Mouse (Mus musculus) forelimb bud, embryonic 11.5 days (tissue): Measurements from ENCODE around the gene AY761184.
"Not testable (repeated sequence)": the region's sequence is repeated elsewhere in the genome, so short reads cannot be mapped to it uniquely, and the experiment has no call there.

Experiments
- DNase-seq: peaks from one replicate; pipeline ENCODE4 v3.0.0-alpha.2; 2012; ENCODE audit warnings: low read depth, low spot score

The AY761184 gene

GRCm38 (mm10) chr8:21703545-21703944 is at the start of gene AY761184:
AY761184 (minus strand) TSS chr8:21703645.
- not testable (repeated sequence) for DNase-seq

GRCm38 (mm10) chr8:21665497-21665896 is 37.9 kb downstream of the AY761184 start, which contains the start of gene Defa34:
Defa34 (plus strand) TSS chr8:21665797.
- DNase-seq, result not testable (repeated sequence)

GRCm38 (mm10) chr8:21655480-21655879 is 48.0 kb downstream of the AY761184 start, which contains the start of gene Defa17:
Defa17 (plus strand) TSS chr8:21655780.
- DNase-seq, result not testable (repeated sequence)
